14 mouse cellular contexts compared by ENCODE assay signal in genomic region chr2:26513105-26513745, GRCm38 (mm10). TPM values are rescaled to one million over a fixed set of nuclear protein-coding genes. Genes with fewer than 3 reads are reported as not detected.
DNase-seq lines count a peak whose midpoint lies in the region; ATAC-seq and TF ChIP-seq lines count a peak whose summit lies in the region.
"Had no signal": no experiment of that assay in that cellular context is flagged by ENCODE, and none has a peak within 500 bp of the region (broad histone marks: within the 10 kb centered on the region; RNA-seq: fewer than 3 reads in every experiment).

No protein-coding gene starts in this region.

- WGBS in heart, embryonic 16.5 days = 75% methylated on average over 4 of the region's 4 CpGs
- 12% methylated on average over 4 of the region's 4 CpGs for WGBS in bone marrow, adult 2 months
- WGBS in liver, embryonic 12.5 days (ENCODE audit: insufficient replicate concordance) = 26% methylated on average over 4 of the region's 4 CpGs
- WGBS in midbrain, embryonic 11.5 days = 91% methylated on average over 4 of the region's 4 CpGs

- no peak overlapping the region for H3K4me2 ChIP-seq in heart, embryonic 16.5 days (ENCODE audit: low read depth, low read length)
- H3K4me2 ChIP-seq in liver, embryonic 12.5 days = no peak overlapping the region
- no peak overlapping the region for H3K4me2 ChIP-seq in midbrain, embryonic 11.5 days
- H3K4me2 ChIP-seq: hindbrain, embryonic 15.5 days; limb, embryonic 13.5 days; lung, embryonic 15.5 days had no signal

- no peaks in the 10 kb centered on the region for H3K36me3 ChIP-seq in heart, embryonic 16.5 days (ENCODE audit: control insufficient read depth, insufficient read depth)
- no peaks in the 10 kb centered on the region for H3K36me3 ChIP-seq in liver, embryonic 12.5 days
- H3K36me3 ChIP-seq in midbrain, embryonic 11.5 days (ENCODE audit: control insufficient read depth, insufficient read depth, low read length) = no peaks in the 10 kb centered on the region
- H3K36me3 ChIP-seq: hindbrain, embryonic 15.5 days; limb, embryonic 13.5 days; lung, embryonic 15.5 days had no signal

- H3K4me1 ChIP-seq in heart, embryonic 16.5 days (ENCODE audit: control insufficient read depth, insufficient read depth, low read length) = peaks cover 32% of the 10 kb centered on the region
- H3K4me1 ChIP-seq in bone marrow, adult 2 months (ENCODE audit: control insufficient read depth, insufficient read depth, low read length) = peaks cover 2% of the 10 kb centered on the region
- peaks cover 18% of the 10 kb centered on the region for H3K4me1 ChIP-seq in liver, embryonic 12.5 days
- peaks cover under 1% of the 10 kb centered on the region; the same call in 1 of the 2 replicates for H3K4me1 ChIP-seq in midbrain, embryonic 11.5 days (ENCODE audit: control insufficient read depth, insufficient read depth, low read length)

- intact Hi-C loops in heart, postnatal 14 days (cut with DNase I) = no loop called here

- no peaks in the 10 kb centered on the region for H3K9me3 ChIP-seq in heart, embryonic 16.5 days (replicated peaks; ENCODE audit: control insufficient read depth, low read length)
- no peaks in the 10 kb centered on the region for H3K9me3 ChIP-seq in liver, embryonic 12.5 days (replicated peaks)
- no peaks in the 10 kb centered on the region for H3K9me3 ChIP-seq in midbrain, embryonic 11.5 days (ENCODE audit: control insufficient read depth, low read length)
- H3K9me3 ChIP-seq: hindbrain, embryonic 15.5 days; limb, embryonic 13.5 days; lung, embryonic 15.5 days had no signal

- no peak overlapping the region for H3K4me3 ChIP-seq in heart, embryonic 16.5 days (ENCODE audit: low read length)
- no peak overlapping the region for H3K4me3 ChIP-seq in bone marrow, adult 2 months (replicated peaks; ENCODE audit: control insufficient read depth, low read depth, low read length)
- no peak overlapping the region for H3K4me3 ChIP-seq in liver, embryonic 12.5 days
- no peak overlapping the region for H3K4me3 ChIP-seq in midbrain, embryonic 11.5 days (ENCODE audit: low read depth, low read length)
- H3K4me3 ChIP-seq: erythroblast, embryonic 14.5 days; hindbrain, embryonic 15.5 days; limb, embryonic 13.5 days; lung, embryonic 15.5 days had no signal

- no peak for DNase-seq in heart, postnatal 14 days
- peak; percentile 75 to 85 for DNase-seq in thymus, postnatal 10 days (ENCODE audit: low spot score in 2 of 2)
- DNase-seq in midbrain, embryonic 11.5 days (ENCODE audit: low spot score, missing footprints) = no peak
- no peak for DNase-seq in neural tube, embryonic 10.5 days (ENCODE audit: extremely low spot score, low spot score)
- DNase-seq: cerebellum, adult 11 months; kidney, adult 9 months had no signal

- H3K27ac ChIP-seq in heart, embryonic 16.5 days (ENCODE audit: low read length) = peak overlapping the region; percentile 61
- H3K27ac ChIP-seq in bone marrow, adult 2 months (ENCODE audit: control insufficient read depth, insufficient read depth, low read depth, low read length, poor library complexity) = no peak overlapping the region; the same call in 1 of the 2 replicates
- H3K27ac ChIP-seq in liver, embryonic 12.5 days = no peak overlapping the region
- H3K27ac ChIP-seq in midbrain, embryonic 11.5 days (ENCODE audit: low read depth, low read length) = no peak overlapping the region
- H3K27ac ChIP-seq: hindbrain, embryonic 15.5 days; limb, embryonic 13.5 days; lung, embryonic 15.5 days had no signal

- TF ChIP-seq CTCF in bone marrow, adult 2 months (IDR thresholded peaks at IDR 0.05; ENCODE audit: control insufficient read depth, insufficient read depth, low read length) = no peak

- 0 out of 2 replicates have a peak, but pooled peaks have one; percentile 22 for TF ChIP-seq POLR2A in bone marrow, adult 2 months (IDR thresholded peaks at IDR 0.05; ENCODE audit: borderline replicate concordance, control insufficient read depth, low read depth, low read length)

- no peaks in the 10 kb centered on the region for H3K27me3 ChIP-seq in heart, embryonic 16.5 days (ENCODE audit: control insufficient read depth, insufficient read depth, low read length)
- peaks cover 3% of the 10 kb centered on the region; the same call in 1 of the 2 replicates for H3K27me3 ChIP-seq in liver, embryonic 12.5 days (replicated peaks)
- H3K27me3 ChIP-seq in midbrain, embryonic 11.5 days (ENCODE audit: control insufficient read depth, insufficient read depth, low read length) = no peaks in the 10 kb centered on the region
- H3K27me3 ChIP-seq: hindbrain, embryonic 15.5 days; limb, embryonic 13.5 days; lung, embryonic 15.5 days had no signal

- no peak overlapping the region for H3K9ac ChIP-seq in heart, embryonic 16.5 days (ENCODE audit: low read length)
- H3K9ac ChIP-seq in liver, embryonic 12.5 days = no peak overlapping the region
- H3K9ac ChIP-seq in midbrain, embryonic 11.5 days (ENCODE audit: low read length) = no peak overlapping the region
- H3K9ac ChIP-seq: hindbrain, embryonic 15.5 days; limb, embryonic 13.5 days; lung, embryonic 15.5 days had no signal

- peak; percentile 34 for ATAC-seq in heart, embryonic 16.5 days (replicated peaks; ENCODE audit: extremely low read depth, insufficient read depth, low FRiP score)
- ATAC-seq in liver, embryonic 12.5 days = 0 out of 2 replicates have a peak, but pooled peaks have one; percentile 14
- no peak for ATAC-seq in monocyte, adult 5-6 weeks (replicated peaks; ENCODE audit: insufficient number of reproducible peaks, low FRiP score, low TSS enrichment, poor library complexity, severe bottlenecking)
- ATAC-seq in midbrain, embryonic 11.5 days (ENCODE audit: low FRiP score) = no peak

RNA-seq across cellular contexts. Expression of gene Notch1, which starts 3.2 kb away (rescaled TPM):
- 17.9 and 21.8 TPM in 2 replicates for polyA plus RNA-seq in heart, embryonic 16.5 days (2015; fragmentation: Nextera tagmentation; extraction: Ambion mirVana)
- 10 to 100 TPM; 43.8 to 49.4 TPM for total RNA-seq in heart, postnatal 14 days (2021)
- 21.8 and 36.9 TPM in 2 replicates for polyA plus RNA-seq in bone marrow, adult 2 months (2011; ENCODE audit: insufficient read depth, insufficient read length, low replicate concordance, missing spikeins)
- 4.1 and 4.4 TPM in 2 replicates for polyA plus RNA-seq in liver, embryonic 12.5 days (2016; fragmentation: Nextera tagmentation; extraction: Ambion mirVana)
- total RNA-seq in monocyte, adult 5-6 weeks (2017) = 11.6 to 22.2 TPM (median 13.8 TPM) in 3 replicates
- polyA plus RNA-seq in midbrain, embryonic 11.5 days (2014; fragmentation: Nextera tagmentation; extraction: Ambion mirVana) = 40.8 and 47.5 TPM in 2 replicates

Comparison
In these comparisons a context has a peak if more than half of its experiments do, and no peak if none do; other contexts are left out.
1. ATAC-seq: peak in heart, embryonic 16.5 days (single experiment) and liver, embryonic 12.5 days (single experiment); none in monocyte, adult 5-6 weeks (single experiment) and midbrain, embryonic 11.5 days (single experiment).
2. DNase-seq: peak in thymus, postnatal 10 days (2 of 2); none in heart, postnatal 14 days (0 of 2), midbrain, embryonic 11.5 days (single experiment) and neural tube, embryonic 10.5 days (single experiment).